Comparison of ENCODE assay signal across 1 mouse cellular context in the genomic region with DNA sequence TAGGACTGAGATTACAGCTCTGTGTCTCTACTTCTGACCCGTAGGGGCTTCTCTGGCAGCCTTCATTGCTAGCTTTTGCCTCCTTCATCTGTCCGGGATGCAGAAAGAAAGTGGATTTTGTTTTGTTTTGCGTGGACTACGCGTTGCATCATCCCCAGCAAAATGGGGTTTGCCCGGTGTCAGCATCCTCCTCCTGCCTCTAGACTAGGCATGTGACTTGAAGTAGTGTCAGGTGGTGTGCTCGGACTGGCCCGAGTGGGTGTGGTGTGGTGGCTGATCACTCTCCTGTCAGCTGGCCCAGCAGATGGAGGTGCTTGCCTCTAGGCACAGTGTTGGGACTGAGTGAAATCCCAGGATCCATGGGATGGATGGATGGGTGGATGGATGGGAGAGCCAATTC.
TF ChIP-seq lines count a peak whose summit lies in the region.

No protein-coding gene starts in this region.

TF ChIP-seq in CH12.LX, 34 proteins besides CTCF, POLR2A, EP300 and RAD21 (continued from another document):
- no peak; the same call in 1 of the 2 replicates for TF ChIP-seq IRF4 (IDR thresholded peaks at IDR 0.05; ENCODE audit: low read depth, low read length)
- TF ChIP-seq ETS1 (conservative IDR thresholded peaks at IDR 0.05; ENCODE audit: low read depth, low read length) = peak; percentile 88
- TF ChIP-seq ZNF384 (IDR thresholded peaks at IDR 0.05; ENCODE audit: low read depth, low read length) = no peak
